Mouse (Mus musculus) intestine, embryonic 16.5 days (tissue): Measurements from ENCODE around the gene Dok5. TPM values are rescaled to one million over a fixed set of nuclear protein-coding genes. Genes with fewer than 3 reads are reported as not detected.

Experiments used
- ATAC-seq: fragments of 200-750 bp; cut with Nextera tagmentation; 2 replicates; pipeline ENCODE4 v1.8.0; 2017; ENCODE audit warnings: moderate TSS enrichment, moderate library complexity
- H3K27ac ChIP-seq: fragments of 300-500 bp; sonication (generic); 2 replicates; pipeline ENCODE4 v1.5.1; 2014; ENCODE audit warnings: mild to moderate bottlenecking, low read length
- H3K27me3 ChIP-seq: fragments of 300-500 bp; sonication (generic); replicated peaks from 2 replicates; pipeline ENCODE4 v1.6.1; 2014; ENCODE audit warnings: low read length, control low read depth, mixed read lengths; ENCODE audit not compliant: control insufficient read depth, insufficient read depth
- H3K36me3 ChIP-seq: fragments of 300-500 bp; sonication (generic); 2 replicates; pipeline ENCODE4 v1.6.1; 2014; ENCODE audit warnings: low read length, control low read depth; ENCODE audit not compliant: control insufficient read depth, insufficient read depth
- H3K4me1 ChIP-seq: fragments of 300-500 bp; sonication (generic); 2 replicates; pipeline ENCODE4 v1.6.1; 2014; ENCODE audit warnings: low read length, control low read depth, mixed read lengths; ENCODE audit not compliant: control insufficient read depth, insufficient read depth
- H3K4me2 ChIP-seq: fragments of 300-500 bp; sonication (generic); 2 replicates; pipeline ENCODE4 v1.6.1; 2014; ENCODE audit warnings: low read depth, low read length, control low read depth
- H3K4me3 ChIP-seq: fragments of 300-500 bp; sonication (generic); 2 replicates; pipeline ENCODE4 v1.5.1; 2014; ENCODE audit warnings: mild to moderate bottlenecking, low read length
- H3K9ac ChIP-seq: fragments of 300-500 bp; sonication (generic); 2 replicates; pipeline ENCODE4 v1.6.1; 2014; ENCODE audit warnings: low read depth, low read length
- H3K9me3 ChIP-seq: fragments of 300-500 bp; sonication (generic); 2 replicates; pipeline ENCODE4 v1.6.1; 2016; ENCODE audit warnings: low read length, control low read depth; ENCODE audit not compliant: control insufficient read depth
- whole genome bisulfite sequencing: fragments of 180-500 bp; shearing (Covaris S2); extraction: QIAGEN DNeasy Blood & Tissue Kit; methylation state at CpG from one replicate; pipeline ENCODE4 v1.1.7; 2014; 5-methylcytosine and 5-hydroxymethylcytosine counted together
- polyA plus RNA-seq: library from polyadenylated mRNA; unstranded; fragments of >200 nt; fragmentation: Nextera tagmentation; extraction: Ambion mirVana; gene quantifications from 2 replicates; pipeline ENCODE4 v1.2.1, GENCODE M21; 2015

Gene Dok5
- polyA plus RNA-seq, 1 experiment from 2014 or later, result 1.8 TPM

DNA sequence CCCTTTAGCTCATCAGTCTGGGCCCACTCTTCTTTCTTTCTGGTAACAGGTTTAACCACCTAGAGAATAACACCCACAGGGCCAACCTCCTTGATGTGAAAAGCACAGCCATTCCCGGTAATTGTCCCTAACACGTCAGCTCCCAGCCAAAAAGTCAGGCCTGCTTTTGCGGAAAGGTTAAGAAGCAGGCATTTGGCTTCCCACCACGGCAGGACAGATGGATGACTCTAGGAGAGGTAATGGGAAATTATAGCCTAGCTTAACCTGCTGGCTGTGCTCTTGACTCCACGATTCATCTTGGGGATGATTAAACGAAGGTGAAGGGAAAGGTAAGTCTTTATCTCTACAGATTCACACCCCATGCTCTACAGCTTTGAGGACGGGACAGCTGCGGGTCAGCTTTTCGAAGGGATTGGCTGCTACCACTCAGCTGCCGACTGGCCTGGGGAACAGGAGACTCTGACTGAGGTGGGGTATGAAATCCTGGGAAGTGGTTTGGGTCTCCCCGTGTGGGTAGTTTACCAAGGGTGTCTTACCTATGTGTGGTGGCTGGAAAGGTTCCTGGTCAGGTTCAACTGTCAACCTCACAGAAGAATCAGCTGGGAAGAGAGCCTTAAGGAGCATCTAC is 18.8 kb upstream of the Dok5 start:
- H3K27ac ChIP-seq, result no peak overlapping the region
- no peaks in the 10 kb centered on the region for H3K36me3 ChIP-seq
- no peak overlapping the region for H3K4me3 ChIP-seq
- 77% methylated on average over 11 of the region's 11 CpGs for WGBS
- H3K27me3 ChIP-seq, result no peaks in the 10 kb centered on the region
- H3K9ac ChIP-seq, result no peak overlapping the region
- no peaks in the 10 kb centered on the region for H3K9me3 ChIP-seq
- no peak overlapping the region for H3K4me2 ChIP-seq
- no peak for ATAC-seq
- H3K4me1 ChIP-seq, result no peaks in the 10 kb centered on the region

DNA sequence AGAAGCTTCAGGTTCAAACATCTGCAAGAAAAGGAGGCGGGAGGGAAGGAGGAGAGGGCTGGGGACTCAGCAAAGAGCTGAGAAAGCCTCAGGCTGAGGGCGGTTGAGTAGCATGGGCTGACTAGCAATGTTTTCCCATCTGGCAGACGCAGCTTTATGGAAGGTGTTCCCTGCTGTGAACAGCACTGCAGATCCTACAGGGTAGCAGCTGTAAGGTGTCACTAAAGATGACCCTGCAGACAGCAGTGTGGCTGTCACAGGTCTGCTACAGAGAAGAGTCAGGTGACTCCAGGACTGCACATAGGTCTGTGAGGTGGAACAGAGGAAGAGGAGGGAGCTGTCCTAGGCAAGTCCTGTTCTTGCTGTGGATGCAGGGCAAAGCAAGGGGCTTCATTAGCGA is 11.2 kb upstream of the Dok5 start:
- Histone ChIP-seq H3K36me3 (no peaks in the 10 kb centered on the region), H3K4me3 (no peak overlapping the region), H3K4me1 (no peaks in the 10 kb centered on the region), H3K9me3 (0 out of 2 replicates have a peak, but pooled peaks cover 4% of the 10 kb centered on the region), H3K27ac (no peak overlapping the region), H3K27me3 (no peaks in the 10 kb centered on the region), H3K4me2 (no peak overlapping the region), H3K9ac (no peak overlapping the region)
- ATAC-seq, result no peak
- WGBS, result 51% methylated on average over 4 of the region's 4 CpGs

DNA sequence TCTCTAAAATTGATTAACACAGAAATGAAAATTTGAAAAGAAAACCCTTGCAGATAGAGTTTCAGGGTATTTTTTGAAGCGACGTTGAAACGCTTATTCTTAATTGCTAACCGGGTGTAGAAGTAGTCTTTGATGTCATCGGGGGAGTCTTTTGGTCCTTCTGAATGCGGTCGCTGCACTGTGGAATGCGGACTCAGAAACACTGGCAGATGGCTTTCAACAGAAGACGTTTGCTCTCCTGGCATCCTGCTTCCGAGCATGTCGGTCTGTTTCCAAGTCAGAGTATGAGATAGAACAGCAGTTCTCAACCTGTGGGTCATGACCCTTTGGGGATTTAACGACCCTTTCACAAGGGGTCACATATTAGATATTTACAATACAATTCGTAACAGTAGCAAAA is 7.5 kb upstream of the Dok5 start:
- Histone ChIP-seq H3K27ac (no peak overlapping the region), H3K36me3 (no peaks in the 10 kb centered on the region), H3K9ac (no peak overlapping the region), H3K9me3 (no peaks in the 10 kb centered on the region), H3K27me3 (no peaks in the 10 kb centered on the region), H3K4me3 (no peak overlapping the region), H3K4me2 (no peak overlapping the region), H3K4me1 (no peaks in the 10 kb centered on the region)
- 59% methylated on average over 13 of the region's 13 CpGs for WGBS
- no peak for ATAC-seq

DNA sequence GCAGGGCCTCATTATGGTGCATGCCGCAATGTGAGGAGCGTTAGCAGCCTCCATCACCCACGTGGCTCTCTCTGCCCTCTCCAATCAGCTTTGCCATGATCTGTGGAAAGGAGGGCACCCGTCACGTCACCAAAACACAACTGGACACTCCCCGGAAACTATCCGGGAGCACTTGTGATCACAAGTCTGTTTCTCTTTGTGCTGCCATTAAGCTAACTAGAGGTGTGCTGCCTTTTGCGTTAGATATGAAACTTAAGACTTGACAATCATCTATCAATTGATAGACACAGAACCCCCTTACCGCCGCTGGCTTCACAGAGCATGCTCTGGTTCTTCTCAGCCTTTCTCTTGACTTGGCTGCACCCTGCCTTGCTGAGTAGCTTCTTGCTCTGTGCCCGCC is 6.9 kb upstream of the Dok5 start:
- no peaks in the 10 kb centered on the region for H3K4me1 ChIP-seq
- H3K9ac ChIP-seq, result no peak overlapping the region
- H3K4me2 ChIP-seq, result no peak overlapping the region
- no peak overlapping the region for H3K27ac ChIP-seq
- H3K9me3 ChIP-seq, result no peaks in the 10 kb centered on the region
- H3K27me3 ChIP-seq, result no peaks in the 10 kb centered on the region
- H3K4me3 ChIP-seq, result no peak overlapping the region
- no peaks in the 10 kb centered on the region for H3K36me3 ChIP-seq
- 81% methylated on average over 11 of the region's 11 CpGs for WGBS
- ATAC-seq, result no peak

DNA sequence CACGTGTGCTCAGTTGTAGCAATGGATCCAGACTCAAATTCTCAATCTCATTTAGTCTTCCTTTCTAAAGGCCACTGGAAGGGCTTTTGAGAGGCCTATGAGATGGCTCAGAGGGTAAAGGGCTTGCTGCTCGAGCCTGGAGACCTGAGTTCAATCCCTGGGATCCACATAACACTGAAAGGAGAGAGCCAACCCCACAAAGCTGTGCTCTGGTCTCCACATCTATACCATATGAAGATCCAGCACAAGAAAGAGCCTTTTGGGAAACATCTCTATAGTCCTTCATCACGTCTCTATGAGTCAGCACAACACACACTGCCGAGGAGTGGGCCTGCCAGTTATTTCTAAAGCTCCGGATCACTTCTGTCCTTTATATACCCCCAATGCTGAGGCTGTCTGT is 5.8 kb upstream of the Dok5 start:
- Histone ChIP-seq H3K4me3 (no peak overlapping the region), H3K4me2 (no peak overlapping the region), H3K27me3 (peaks cover 3% of the 10 kb centered on the region), H3K27ac (no peak overlapping the region), H3K36me3 (no peaks in the 10 kb centered on the region), H3K4me1 (no peaks in the 10 kb centered on the region), H3K9ac (no peak overlapping the region), H3K9me3 (no peaks in the 10 kb centered on the region)
- WGBS, result 80% methylated on average over 5 of the region's 5 CpGs
- no peak for ATAC-seq

DNA sequence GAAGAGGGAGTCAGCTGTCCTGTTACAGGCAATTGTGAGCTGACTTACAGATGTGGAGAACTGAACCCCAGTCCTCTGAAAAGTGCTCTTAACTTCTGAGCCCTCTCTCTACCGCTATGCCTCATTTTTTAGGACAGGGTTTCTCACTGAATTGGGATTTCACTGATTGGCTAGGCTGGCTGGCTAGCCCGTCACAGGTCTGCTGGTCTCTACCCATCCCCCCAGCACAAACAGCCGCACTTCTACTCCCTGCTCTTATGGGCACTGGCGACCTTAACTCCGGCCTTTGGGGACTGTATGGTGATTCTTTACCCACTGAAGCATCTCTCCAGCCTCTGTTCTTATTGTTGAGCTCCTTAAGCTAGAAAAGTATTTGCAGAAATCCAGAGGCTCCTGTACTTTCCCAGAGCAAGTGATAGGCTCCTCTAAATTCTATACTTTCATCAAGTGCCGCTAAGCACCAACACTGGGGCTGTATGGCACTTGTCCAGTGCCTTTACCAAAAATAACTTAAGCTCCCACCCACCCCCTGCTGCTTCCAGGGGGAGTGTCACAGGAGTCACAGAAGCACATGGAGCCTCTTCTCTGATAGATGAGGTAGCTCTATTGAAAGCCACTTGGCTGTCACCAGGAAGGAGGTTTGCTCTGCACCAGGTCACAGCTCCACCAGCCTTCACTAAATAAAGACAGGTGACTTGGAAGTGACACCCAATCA is 4.5 kb upstream of the Dok5 start:
- H3K9me3 ChIP-seq, result no peaks in the 10 kb centered on the region
- WGBS, result 49% methylated on average over 6 of the region's 6 CpGs
- ATAC-seq, result no peak
- no peaks in the 10 kb centered on the region for H3K4me1 ChIP-seq
- H3K27me3 ChIP-seq, result peaks cover 14% of the 10 kb centered on the region
- no peak overlapping the region for H3K4me3 ChIP-seq
- no peak overlapping the region for H3K9ac ChIP-seq
- no peaks in the 10 kb centered on the region for H3K36me3 ChIP-seq
- no peak overlapping the region for H3K4me2 ChIP-seq
- no peak overlapping the region for H3K27ac ChIP-seq

DNA sequence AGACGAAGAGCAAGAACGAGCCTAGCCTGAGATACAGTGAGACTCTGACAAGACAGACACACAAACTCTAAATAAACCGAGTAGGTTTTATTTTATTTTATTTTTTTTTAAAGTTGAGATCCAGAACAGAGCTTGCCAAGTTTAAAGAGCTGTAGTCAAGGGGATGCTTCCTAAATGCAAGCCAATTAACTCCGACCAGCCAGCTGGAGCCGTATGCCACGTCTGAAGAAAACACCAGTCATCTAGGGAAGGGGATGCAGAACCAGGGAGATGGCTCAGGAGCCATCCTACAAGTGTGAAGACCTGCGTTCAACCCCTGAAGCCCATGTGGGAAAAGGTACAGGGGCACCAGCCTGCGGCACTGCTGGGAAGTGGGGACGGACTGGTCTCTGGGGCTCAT is 2.7 kb upstream of the Dok5 start:
- Histone ChIP-seq H3K36me3 (no peaks in the 10 kb centered on the region), H3K9me3 (no peaks in the 10 kb centered on the region), H3K9ac (no peak overlapping the region), H3K4me1 (no peaks in the 10 kb centered on the region), H3K27me3 (peaks cover 19% of the 10 kb centered on the region), H3K4me3 (no peak overlapping the region), H3K4me2 (no peak overlapping the region), H3K27ac (no peak overlapping the region)
- ATAC-seq, result no peak
- WGBS, result 77% methylated on average over 9 of the region's 9 CpGs

DNA sequence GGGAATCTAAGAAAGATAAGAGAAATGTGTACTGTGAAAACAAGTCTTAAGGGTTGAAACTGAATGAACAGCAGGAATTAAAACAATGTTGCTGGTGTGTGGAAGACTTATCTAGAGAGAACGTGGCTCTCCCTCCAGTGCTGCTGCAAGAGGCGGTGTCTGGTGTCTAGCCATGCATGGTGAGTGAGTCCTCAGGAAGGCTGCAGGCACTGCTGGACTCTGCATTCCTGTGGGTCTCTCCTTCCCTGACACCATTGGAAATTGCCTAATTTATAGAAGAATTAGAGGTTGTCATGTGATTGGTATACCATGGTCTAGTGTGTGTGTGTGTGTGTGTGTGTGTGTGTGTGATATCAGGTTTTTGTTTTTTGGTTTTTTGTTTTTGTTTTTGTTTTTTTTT is 1.9 kb upstream of the Dok5 start:
- Histone ChIP-seq H3K27ac (no peak overlapping the region), H3K27me3 (peaks cover 19% of the 10 kb centered on the region), H3K4me1 (no peaks in the 10 kb centered on the region), H3K9ac (no peak overlapping the region), H3K4me2 (no peak overlapping the region), H3K36me3 (no peaks in the 10 kb centered on the region), H3K9me3 (no peaks in the 10 kb centered on the region), H3K4me3 (no peak overlapping the region)
- WGBS, result 53% methylated on average over 2 of the region's 2 CpGs
- no peak for ATAC-seq

DNA sequence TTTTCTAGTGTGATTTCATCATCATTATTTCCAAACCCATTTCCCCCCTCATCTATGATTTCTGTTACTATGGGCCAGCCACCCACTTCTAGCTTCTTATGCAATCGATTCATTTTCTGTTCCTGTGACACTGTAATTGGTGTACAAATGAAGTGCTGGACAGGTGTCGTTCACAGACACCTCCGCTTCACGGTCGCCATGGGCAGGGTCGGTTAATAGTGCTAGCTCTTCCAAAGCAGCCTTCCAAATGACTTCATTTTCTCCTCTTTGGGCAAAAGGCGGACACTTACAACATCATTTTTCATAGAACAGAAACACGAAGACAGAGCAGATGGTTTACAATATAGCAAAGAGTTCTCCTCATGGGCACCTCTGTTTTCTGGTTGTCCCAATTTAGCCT is 1.5 kb upstream of the Dok5 start:
- Histone ChIP-seq H3K27ac (no peak overlapping the region), H3K4me3 (no peak overlapping the region), H3K4me1 (no peaks in the 10 kb centered on the region), H3K4me2 (no peak overlapping the region), H3K27me3 (peaks cover 19% of the 10 kb centered on the region), H3K9ac (no peak overlapping the region), H3K36me3 (no peaks in the 10 kb centered on the region), H3K9me3 (no peaks in the 10 kb centered on the region)
- WGBS, result 93% methylated on average over 8 of the region's 8 CpGs
- ATAC-seq, result no peak

DNA sequence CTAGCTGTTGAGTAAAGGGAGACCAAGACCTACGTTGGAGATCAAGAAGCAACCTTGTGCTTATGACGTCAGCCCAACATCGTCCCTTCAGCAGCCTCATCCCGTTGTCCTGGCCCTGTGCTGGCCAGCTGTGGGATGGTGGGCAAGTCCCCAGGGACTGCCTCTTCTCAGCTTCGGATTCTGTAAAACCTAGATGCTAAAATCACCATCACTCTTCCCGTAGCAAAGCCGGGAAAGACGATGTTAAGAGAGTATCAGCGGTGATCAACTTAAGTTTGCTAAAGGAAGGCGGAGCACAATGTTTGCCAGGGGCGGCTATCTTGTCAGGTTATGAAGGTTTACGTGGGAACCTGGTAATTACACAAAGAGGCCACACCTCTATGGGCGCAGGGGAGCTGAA is 826 bp upstream of the Dok5 start:
- Histone ChIP-seq H3K9ac (no peak overlapping the region), H3K27me3 (peaks cover 19% of the 10 kb centered on the region), H3K36me3 (no peaks in the 10 kb centered on the region), H3K27ac (no peak overlapping the region), H3K9me3 (no peaks in the 10 kb centered on the region), H3K4me1 (no peaks in the 10 kb centered on the region), H3K4me2 (no peak overlapping the region), H3K4me3 (no peak overlapping the region)
- WGBS, result 45% methylated on average over 13 of the region's 13 CpGs
- no peak for ATAC-seq
